Mouse (Mus musculus): ENCODE data around the gene BC035947. TPM values are rescaled to one million over a fixed set of nuclear protein-coding genes. Genes with fewer than 3 reads are reported as not detected.
"Not testable (repeated sequence)": the region's sequence is repeated elsewhere in the genome, so short reads cannot be mapped to it uniquely, and the experiment has no call there.

The BC035947 gene
- 0.05 and 0.15 TPM in 2 replicates for polyA plus RNA-seq (2016; fragmentation: Nextera tagmentation; extraction: Ambion mirVana)

- Histone ChIP-seq H3K4me1 (peaks cover 6% of the 10 kb centered on the region), H3K4me3 (peak within 1 kb of the TSS; percentile 58), H3K27me3 (ENCODE audit: insufficient read depth, poor library complexity, severe bottlenecking) (peaks cover 31% of the 10 kb centered on the region), H3K27ac (peak within 1 kb of the TSS; percentile 62; the same call in 1 of the 2 replicates), H3K36me3 (no peaks in the 10 kb centered on the region), H3K9me3 (no peaks in the 10 kb centered on the region)
- peak; percentile 76 for DNase-seq (ENCODE audit: low spot score)
- 1% methylated on average over 25 of the region's 25 CpGs for WGBS
These were observed at the start of gene BC035947 for GRCm38 (mm10) chr1:78511621-78512160. TSS of gene BC035947 (minus strand) at chr1:78512158.

- Histone ChIP-seq H3K36me3 (no peaks in the 10 kb centered on the region), H3K4me3 (no peak overlapping the region), H3K9me3 (peaks cover 3% of the 10 kb centered on the region; the same call in 1 of the 2 replicates), H3K4me1 (peaks cover 2% of the 10 kb centered on the region; the same call in 1 of the 2 replicates), H3K27ac (no peak overlapping the region), H3K27me3 (ENCODE audit: insufficient read depth, poor library complexity, severe bottlenecking) (no peaks in the 10 kb centered on the region)
- DNase-seq (ENCODE audit: low spot score) = no peak
- 77% methylated on average over 8 of the region's 8 CpGs for WGBS
These were observed 42.2 kb upstream of the BC035947 start for GRCm38 (mm10) chr1:78554012-78554666.

- 46% methylated on average over 6 of the region's 6 CpGs for WGBS
- no peaks in the 10 kb centered on the region for H3K9me3 ChIP-seq
These were observed 37.0 kb upstream of the BC035947 start for GRCm38 (mm10) chr1:78548961-78549360.

GRCm38 (mm10) chr1:78546258-78546657 is 34.3 kb upstream of the BC035947 start:
- Histone ChIP-seq H3K36me3 (no peaks in the 10 kb centered on the region), H3K9me3 (no peaks in the 10 kb centered on the region), H3K27ac (no peak overlapping the region), H3K4me3 (no peak overlapping the region), H3K27me3 (ENCODE audit: insufficient read depth, poor library complexity, severe bottlenecking) (no peaks in the 10 kb centered on the region), H3K4me1 (peaks cover 3% of the 10 kb centered on the region; the same call in 1 of the 2 replicates)
- DNase-seq (ENCODE audit: low spot score) = no peak
- 81% methylated on average over 9 of the region's 9 CpGs for WGBS

More at GRCm38 (mm10) chr1:78548961-78549360, 37.0 kb upstream of the BC035947 start:
- Histone ChIP-seq H3K4me3 (no peak overlapping the region), H3K27me3 (ENCODE audit: insufficient read depth, poor library complexity, severe bottlenecking) (no peaks in the 10 kb centered on the region), H3K4me1 (peaks cover 3% of the 10 kb centered on the region; the same call in 1 of the 2 replicates), H3K27ac (no peak overlapping the region), H3K36me3 (no peaks in the 10 kb centered on the region)
- no peak for DNase-seq (ENCODE audit: low spot score)

GRCm38 (mm10) chr1:78543631-78544030 is 31.7 kb upstream of the BC035947 start:
- not testable (repeated sequence) for H3K27ac ChIP-seq; H3K4me3 ChIP-seq; DNase-seq (ENCODE audit: low spot score); H3K4me1 ChIP-seq; H3K9me3 ChIP-seq; H3K27me3 ChIP-seq (ENCODE audit: insufficient read depth, poor library complexity, severe bottlenecking); H3K36me3 ChIP-seq
- 87% methylated on average over 1 of the region's 1 CpGs for WGBS

GRCm38 (mm10) chr1:78539166-78539565 is 27.2 kb upstream of the BC035947 start:
- no peak overlapping the region for H3K27ac ChIP-seq
- DNase-seq (ENCODE audit: low spot score) = no peak

GRCm38 (mm10) chr1:78538396-78538795 is 26.4 kb upstream of the BC035947 start:
- Histone ChIP-seq H3K27me3 (ENCODE audit: insufficient read depth, poor library complexity, severe bottlenecking) (no peaks in the 10 kb centered on the region), H3K9me3 (no peaks in the 10 kb centered on the region), H3K4me3 (no peak overlapping the region), H3K4me1 (peaks cover 11% of the 10 kb centered on the region), H3K36me3 (no peaks in the 10 kb centered on the region), H3K27ac (no peak overlapping the region)
- 69% methylated on average over 5 of the region's 5 CpGs for WGBS
- no peak for DNase-seq (ENCODE audit: low spot score)

More at GRCm38 (mm10) chr1:78539166-78539565, 27.2 kb upstream of the BC035947 start:
- Histone ChIP-seq H3K4me1 (peaks cover 11% of the 10 kb centered on the region), H3K27me3 (ENCODE audit: insufficient read depth, poor library complexity, severe bottlenecking) (no peaks in the 10 kb centered on the region), H3K9me3 (no peaks in the 10 kb centered on the region), H3K36me3 (no peaks in the 10 kb centered on the region), H3K4me3 (no peak overlapping the region)
- WGBS = 55% methylated on average over 6 of the region's 6 CpGs

GRCm38 (mm10) chr1:78537494-78538010 is 25.6 kb upstream of the BC035947 start:
- Histone ChIP-seq H3K27me3 (ENCODE audit: insufficient read depth, poor library complexity, severe bottlenecking) (no peaks in the 10 kb centered on the region), H3K27ac (peak overlapping the region; percentile 65), H3K4me1 (peaks cover 11% of the 10 kb centered on the region), H3K9me3 (no peaks in the 10 kb centered on the region), H3K36me3 (no peaks in the 10 kb centered on the region), H3K4me3 (peak overlapping the region; percentile 48)
- DNase-seq (ENCODE audit: low spot score) = peak; percentile 76
- 34% methylated on average over 16 of the region's 16 CpGs for WGBS

GRCm38 (mm10) chr1:78536310-78537164 is 24.6 kb upstream of the BC035947 start:
- Histone ChIP-seq H3K4me3 (no peak overlapping the region), H3K9me3 (no peaks in the 10 kb centered on the region), H3K4me1 (peaks cover 11% of the 10 kb centered on the region), H3K27ac (no peak overlapping the region), H3K27me3 (ENCODE audit: insufficient read depth, poor library complexity, severe bottlenecking) (no peaks in the 10 kb centered on the region), H3K36me3 (no peaks in the 10 kb centered on the region)
- DNase-seq (ENCODE audit: low spot score) = peak; percentile 77
- WGBS = 39% methylated on average over 19 of the region's 19 CpGs

- no peaks in the 10 kb centered on the region for H3K36me3 ChIP-seq
- H3K27ac ChIP-seq = no peak overlapping the region
- DNase-seq (ENCODE audit: low spot score) = no peak
- 53% methylated on average over 9 of the region's 9 CpGs for WGBS
- H3K9me3 ChIP-seq = no peaks in the 10 kb centered on the region
- peaks cover 10% of the 10 kb centered on the region for H3K4me1 ChIP-seq
- no peak overlapping the region for H3K4me3 ChIP-seq
- no peaks in the 10 kb centered on the region for H3K27me3 ChIP-seq (ENCODE audit: insufficient read depth, poor library complexity, severe bottlenecking)
These were observed 22.6 kb upstream of the BC035947 start for GRCm38 (mm10) chr1:78534428-78535150.

- Histone ChIP-seq H3K4me1 (no peaks in the 10 kb centered on the region; the same call in 1 of the 2 replicates), H3K27ac (no peak overlapping the region), H3K27me3 (ENCODE audit: insufficient read depth, poor library complexity, severe bottlenecking) (no peaks in the 10 kb centered on the region; the same call in 1 of the 2 replicates), H3K9me3 (no peaks in the 10 kb centered on the region), H3K4me3 (no peak overlapping the region), H3K36me3 (no peaks in the 10 kb centered on the region)
- no peak for DNase-seq (ENCODE audit: low spot score)
- 86% methylated on average over 15 of the region's 15 CpGs for WGBS
These were observed 20.3 kb upstream of the BC035947 start for GRCm38 (mm10) chr1:78532184-78532800.
